Mouse (Mus musculus) CD8-positive naive resting alpha-beta T cell, adult 2 months (primary cell): ENCODE results near the gene 1110008L16Rik.
"Not testable (repeated sequence)": the region's sequence is repeated elsewhere in the genome, so short reads cannot be mapped to it uniquely, and the experiment has no call there.

ENCODE experiments used
- DNase-seq, 2 experiments: peaks; one replicate each; pipeline ENCODE4 v3.0.0; 2022; ENCODE audit warnings: low read depth in 2 of 2, low spot score in 2 of 2

1110008L16Rik gene

DNA sequence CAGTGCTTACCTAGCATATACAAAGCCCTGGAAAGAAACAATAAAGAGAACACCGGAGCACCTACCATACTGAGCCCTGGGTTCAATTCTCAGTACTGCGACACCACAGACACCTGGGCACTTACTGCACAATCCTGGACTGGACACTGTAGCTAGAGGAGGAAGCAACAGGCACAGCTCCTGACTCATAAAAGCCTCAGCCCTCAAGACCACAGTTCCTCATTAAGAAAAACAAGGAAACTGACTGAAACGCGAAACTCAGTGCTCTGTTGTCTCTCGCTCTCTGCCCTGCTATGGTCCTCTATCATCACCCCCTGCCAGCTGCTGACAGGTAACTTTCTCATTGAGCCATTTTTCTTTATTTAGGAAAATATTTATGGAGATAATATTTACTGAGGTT is at the start of gene 1110008L16Rik:
Gene 1110008L16Rik, plus strand, starts transcription at position 242 of the 400 bp plus-strand sequence.
- DNase-seq, result no peak

DNA sequence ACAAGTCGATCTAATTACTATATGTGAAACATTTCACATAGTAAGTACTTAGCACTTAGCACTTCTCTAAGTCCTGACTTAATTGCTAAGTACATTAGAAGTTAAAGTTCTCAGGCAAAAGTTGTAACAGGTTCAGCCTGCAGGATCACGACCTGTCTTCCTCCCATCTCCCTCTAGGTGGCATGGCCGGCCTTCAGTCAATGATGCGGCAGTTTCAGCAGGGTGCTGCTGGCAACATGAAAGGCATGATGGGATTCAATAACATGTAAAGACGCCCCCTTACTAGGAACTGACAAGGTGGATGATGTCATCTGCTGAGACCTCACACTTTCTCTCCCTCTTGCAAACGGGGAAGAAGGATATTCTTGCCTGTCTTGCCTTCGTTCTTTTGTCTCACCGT is 37.4 kb upstream of the 1110008L16Rik start:
- DNase-seq, result not testable (repeated sequence)

DNA sequence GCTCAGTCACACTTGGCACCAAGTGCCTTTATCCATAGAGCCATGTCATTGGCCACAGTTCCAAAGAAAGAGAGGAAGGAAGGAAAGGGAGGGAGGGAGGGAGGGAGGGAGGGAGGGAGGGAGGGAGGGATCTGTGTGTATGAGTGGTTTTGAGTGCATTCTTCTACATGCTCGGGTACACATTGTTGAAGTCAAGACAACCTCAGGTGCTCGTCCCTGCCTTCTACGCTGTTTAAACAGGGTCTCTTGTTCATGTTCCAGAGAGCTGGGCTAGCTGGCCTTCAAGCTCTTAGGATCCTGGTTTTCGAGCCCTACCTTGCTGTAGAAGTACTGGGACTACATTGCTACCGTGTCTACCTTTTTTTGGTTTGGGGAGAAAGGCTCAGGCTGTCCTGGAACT is 36.0 kb upstream of the 1110008L16Rik start:
- not testable (repeated sequence) for DNase-seq

DNA sequence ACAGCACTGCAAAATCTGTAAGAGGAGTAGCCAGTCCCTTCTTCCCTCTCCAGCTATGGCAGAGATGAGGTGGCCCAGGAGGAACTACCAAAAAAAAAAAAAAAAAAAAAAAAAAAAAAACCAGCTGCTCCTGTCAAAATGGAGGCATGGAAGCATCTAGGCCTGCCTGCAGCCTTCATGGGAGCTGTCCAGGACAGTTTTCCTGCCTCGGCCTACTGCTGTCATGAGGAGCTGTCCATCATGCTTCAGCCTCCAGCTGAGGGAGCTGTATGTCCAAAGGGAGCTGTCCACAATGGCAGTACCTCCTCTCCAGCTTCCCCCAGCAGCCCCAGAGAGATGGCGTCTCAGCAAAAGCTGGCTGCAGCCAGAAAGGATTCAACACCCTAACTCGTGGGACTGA is 27.1 kb upstream of the 1110008L16Rik start:
- no peak for DNase-seq

DNA sequence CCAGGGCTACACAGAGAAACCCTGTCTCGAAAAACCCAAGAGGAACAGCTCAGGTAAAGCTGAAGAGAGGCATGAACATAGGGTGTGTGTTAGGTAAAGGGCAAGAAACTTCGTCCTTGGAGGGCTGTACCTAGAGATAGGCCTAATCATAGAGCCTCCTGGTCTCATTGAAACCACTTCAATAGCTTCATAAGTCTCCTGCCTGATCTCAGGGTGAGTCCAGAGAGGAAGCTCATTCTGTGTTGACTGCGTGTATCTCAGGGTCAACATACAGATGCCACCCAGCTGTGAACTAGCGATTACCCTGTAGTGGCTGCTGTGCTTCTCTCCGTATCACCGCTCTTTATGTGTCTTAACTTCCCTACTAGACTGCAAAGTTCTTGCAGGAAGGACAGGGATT is 21.8 kb upstream of the 1110008L16Rik start:
- DNase-seq, result not testable (repeated sequence)

DNA sequence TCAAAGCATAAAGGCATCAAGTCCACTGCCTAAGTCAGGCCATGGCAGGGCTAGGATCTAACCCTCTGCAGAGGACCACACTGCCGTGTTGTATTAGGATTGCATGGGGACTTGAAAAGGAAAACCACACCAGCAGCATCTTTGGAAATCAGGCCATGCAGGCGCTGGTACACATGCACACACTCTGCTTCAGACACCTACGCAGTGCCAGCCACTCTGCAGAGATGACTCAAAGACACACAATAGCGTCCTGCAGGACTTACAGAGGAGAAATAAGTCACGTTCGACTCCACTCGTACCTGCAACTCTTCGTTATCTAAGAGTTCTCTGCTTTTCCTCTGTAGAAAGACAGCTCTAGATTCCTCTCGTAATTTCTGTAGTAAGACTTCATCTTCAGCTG is 1.3 kb upstream of the 1110008L16Rik start:
- DNase-seq, result no peak

DNA sequence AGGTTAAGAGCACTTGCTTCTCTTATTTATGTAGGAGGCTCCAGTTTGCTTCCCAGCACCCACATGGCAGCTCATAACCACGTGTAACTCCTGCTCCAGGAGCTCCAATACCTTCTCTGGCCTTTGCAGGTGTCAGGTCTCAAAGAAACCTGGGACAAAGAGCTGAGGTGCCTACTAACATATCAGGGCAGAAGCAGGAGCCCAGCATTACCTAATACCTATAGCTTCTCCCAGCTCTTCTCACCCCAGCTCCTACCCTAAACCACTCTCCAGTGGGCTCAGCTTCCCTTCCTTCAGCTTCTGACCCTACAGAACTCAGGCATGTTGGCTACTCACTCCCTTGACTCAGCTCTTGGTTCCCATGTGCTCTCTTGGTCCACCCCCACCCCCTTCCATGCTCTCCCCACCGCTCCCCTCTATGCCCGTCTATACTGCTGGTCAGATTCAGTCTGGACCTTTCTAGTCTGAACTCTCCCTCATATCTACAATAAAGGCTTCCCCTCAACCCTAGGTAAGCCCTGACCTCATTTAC is 1.5 kb downstream of the 1110008L16Rik start:
- DNase-seq, result no peak

DNA sequence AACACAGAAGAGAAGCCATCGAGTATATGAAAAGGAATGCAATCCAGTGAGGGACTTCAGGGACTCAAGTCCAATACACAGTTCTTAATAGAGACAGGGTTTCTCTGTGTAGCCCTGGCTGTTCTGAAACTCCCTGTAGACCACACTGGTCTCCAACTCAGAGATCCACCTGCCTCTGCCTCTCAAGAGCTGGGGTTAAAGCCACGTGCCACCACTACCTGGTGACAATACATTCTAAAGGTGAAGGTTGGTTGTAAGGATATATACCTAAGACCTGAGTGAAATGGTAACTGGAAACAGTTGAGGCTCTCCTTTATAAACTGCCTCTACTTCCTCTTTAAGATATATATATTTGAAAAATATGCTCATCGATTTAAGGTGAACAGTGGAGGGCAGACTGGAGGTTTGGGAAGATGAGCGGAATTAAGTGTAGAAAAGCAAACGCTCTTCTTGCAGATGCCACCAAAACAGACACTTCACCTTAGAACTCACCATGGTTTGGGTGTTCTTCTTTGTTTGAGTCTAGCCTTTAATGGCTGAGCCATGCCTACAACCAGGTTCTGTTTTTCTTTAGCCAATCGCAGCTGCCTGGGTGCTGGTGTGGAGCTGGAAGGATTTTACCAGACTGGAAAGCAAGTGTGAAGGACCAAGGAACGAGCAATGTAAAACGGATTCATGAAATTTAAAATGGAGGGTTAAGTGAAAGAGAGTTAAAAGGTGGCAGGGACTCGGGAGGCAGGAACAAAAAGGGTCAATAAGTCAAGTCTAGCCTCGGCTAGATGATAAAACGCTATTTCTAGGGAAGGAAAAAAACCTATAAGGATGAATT is 2.3 kb downstream of the 1110008L16Rik start:
- no peak for DNase-seq

DNA sequence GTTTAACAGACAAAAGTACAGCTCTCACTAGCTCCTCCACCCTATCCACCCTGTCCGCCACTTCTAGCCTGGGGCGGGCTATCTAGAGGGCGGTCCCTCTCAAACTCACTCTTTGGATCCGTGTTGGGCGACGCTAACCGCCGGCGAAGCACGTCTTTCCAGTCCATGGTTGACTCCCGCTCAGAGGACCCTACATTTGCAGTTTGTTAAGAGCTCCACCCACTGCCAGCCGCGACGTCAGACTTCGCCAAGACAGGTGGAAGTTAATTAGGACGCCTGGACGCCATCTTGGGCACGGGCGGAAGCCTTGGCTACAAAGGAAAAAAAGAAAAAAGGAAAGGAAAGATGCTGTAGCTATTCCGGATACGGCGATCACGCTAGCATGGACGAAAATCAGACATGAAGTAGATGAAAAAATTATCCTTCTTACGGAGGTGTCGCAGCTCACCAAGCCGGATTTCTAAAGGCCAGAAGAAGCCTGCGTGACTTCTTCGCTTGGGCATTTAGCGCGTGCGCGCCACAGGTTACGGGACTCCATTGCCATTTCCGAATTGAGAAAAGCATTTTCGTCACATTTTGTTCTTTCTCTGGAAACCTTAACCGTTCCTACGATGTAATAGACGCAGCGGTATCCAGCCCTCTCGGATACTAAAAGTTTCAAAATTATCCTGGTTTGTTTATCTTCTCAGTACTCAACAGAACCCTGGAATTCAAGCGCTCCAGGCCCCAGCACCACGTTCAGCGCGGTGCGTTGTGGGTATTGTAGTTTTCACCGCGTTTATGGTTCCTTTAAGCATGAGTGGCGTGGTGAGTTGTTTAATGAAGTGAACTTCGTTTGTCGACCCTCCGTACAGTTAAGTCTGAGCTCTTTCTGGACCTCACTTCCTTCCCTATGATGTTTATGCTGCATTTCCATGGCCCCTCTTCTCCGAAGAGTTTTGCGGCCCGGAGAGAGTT is 3.4 kb downstream of the 1110008L16Rik start, which contains the start of gene Ppp2r3c:
Gene Ppp2r3c, minus strand, starts transcription at position 514 of the 957 bp plus-strand sequence.
- DNase-seq, result peak; percentile 87 to 90

DNA sequence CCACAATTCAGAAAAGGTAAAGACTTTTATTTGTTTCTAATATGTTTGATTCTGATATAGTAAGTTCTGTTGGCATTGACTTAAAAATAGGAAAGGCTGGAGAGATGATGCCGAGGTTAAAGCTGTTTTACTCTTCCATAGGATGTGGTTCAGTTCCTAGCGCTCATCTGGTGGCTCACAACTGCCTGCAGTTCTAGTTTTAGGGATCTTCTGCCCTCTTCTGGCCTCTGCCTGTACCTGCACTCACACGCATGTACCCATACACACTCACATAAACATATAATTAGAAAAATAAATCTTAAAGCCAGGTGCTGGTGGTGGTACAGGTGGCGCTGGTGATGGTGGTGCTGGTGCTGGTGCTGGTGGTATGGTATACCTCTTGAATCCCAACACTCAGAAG is 7.0 kb downstream of the 1110008L16Rik start:
- no peak for DNase-seq

DNA sequence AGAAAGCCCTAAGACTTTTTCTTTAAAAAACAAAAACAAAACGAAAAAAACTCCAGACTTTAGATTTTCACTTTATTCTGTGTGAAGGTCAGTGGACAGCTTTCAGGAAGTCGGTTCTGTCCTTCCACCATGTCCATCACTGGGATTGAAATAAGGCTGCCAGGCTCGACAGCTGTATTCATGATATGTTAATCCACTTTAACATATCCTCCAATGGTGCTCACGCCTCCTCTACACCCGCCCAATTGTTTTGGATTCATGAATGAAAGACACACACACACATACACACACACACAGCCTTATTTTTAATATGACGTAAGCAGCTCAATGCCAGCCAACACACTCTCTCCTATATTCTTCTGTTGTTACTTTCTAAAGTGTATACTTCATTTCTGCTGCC is 8.2 kb downstream of the 1110008L16Rik start:
- DNase-seq, result no peak

DNA sequence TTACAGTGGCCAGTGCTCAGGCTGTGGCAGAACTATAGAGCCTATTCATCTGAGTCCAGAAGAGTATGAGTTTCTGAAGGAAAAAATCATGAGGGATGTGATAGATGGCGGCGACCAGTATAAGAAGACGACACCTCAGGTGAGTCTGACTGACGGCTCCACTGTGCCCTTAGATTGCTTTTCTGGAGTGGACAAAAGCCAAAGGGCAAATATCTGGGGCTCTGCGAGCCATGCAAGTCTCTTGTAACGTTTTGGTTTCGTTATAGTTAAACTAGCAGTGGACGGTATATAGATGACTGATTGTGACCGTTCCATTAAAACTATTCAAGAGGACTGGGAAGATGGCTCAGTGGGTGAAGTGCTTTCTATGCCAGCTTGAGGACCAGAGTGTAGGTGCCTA is 9.4 kb downstream of the 1110008L16Rik start:
- DNase-seq, result no peak

DNA sequence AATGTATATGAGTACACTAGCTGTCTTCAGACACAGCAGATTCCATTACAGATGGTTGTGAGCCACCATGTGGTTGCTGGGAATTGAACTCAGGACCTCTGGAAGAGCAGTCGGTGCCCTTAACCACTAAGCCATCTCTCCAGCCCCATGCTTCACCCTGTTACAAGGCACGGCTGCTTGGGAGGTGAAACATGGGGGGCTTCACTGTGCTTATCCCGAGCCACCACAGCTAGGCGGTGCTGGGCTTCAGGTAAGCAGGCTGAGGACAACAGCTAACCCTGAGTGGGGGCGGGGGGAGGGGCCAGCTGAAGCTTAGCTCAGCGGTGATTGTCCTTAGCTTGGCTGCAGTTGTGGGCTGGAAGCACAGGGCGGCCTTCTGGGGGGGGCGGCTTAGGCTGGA is 10.1 kb downstream of the 1110008L16Rik start:
- DNase-seq, result no peak

DNA sequence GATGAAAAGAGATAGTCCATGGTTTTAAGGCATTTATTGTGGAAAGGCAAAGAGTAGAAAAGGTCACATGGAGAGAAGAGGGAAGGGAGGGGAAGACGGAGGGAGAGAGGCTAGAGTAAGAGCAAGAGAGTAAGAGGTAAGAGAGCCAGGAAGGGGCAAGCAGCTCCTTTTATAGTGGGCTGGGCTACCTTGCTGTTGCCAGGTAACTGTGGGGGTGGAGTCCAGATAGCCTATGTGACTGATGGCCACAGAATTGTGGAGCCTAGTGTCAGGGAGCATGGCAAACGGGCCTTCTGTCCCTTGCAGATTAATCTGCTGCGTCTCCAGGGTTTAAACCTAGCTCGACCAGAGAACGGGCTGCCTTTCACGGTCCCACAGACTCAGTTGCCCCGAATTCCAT is 12.5 kb downstream of the 1110008L16Rik start:
- DNase-seq, result no peak

DNA sequence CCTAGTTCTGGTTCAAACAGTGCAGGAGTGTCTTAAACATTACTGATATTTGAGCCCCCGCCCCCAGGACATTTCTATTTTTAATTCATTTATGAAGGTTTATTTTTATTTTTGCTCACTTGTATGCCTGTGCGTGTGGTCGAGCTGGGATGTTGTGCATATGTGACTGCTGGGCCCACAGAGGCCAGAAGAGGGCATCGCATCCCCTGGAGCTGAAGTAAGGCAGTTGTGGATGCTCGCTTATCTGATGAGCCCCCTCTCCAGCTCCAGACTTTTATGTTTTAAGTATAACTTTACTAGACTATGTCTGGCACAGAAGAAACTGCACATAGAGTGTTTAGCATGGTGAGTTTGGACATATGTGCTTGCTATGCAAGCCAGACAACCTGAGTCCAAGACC is 14.5 kb downstream of the 1110008L16Rik start:
- DNase-seq, result no peak

DNA sequence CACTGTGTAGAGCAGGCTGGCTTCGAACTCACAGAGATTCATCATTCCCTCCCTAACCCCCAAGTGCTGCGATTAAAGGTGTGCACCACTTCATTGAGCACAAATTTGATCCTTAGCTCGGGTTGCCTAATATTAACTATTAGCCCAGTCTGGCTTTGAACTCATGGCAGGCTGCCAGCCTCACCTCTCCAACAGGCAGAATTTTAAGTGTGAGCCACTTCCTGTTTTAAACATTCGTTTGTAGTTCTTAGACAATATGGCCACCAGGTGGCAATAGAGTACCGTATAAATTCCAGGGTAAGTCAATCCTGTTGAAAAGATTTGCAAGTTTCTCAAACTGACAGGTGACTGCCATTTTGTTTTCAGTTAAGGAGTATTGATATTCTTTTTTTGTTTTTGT is 15.8 kb downstream of the 1110008L16Rik start:
- DNase-seq, result peak; percentile 80 to 87

DNA sequence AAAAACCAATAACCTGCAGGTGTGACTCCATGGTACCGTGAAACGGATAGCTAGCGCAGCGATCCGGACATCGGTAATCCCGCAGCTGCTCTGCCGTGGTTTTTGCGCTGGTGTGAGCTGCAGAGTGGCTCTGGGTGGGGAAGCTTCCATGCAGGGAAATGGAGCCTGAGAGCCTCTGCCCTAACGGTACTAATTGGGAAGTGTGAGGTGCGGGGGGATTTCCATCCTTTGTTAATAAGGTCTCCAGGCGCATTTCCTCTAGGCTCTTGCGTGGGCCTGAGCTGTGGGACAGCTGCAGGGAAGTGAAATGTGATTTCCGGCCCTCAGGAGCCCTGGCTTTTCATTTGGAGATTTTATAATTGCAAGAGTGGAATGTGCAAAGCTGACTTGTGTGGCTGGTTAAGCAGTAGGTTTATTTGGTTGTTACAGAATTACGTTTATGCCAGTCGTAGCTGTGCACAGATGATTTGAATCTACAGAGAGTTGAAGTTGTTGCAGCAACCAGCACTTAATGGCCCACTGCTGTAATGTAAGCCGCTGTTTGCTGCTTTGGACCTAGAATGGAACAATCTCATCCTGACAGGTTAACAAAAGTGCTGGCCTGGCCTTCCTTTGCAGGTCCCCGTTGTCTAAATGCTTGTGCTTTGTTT is 22.4 kb downstream of the 1110008L16Rik start:
- no peak for DNase-seq

DNA sequence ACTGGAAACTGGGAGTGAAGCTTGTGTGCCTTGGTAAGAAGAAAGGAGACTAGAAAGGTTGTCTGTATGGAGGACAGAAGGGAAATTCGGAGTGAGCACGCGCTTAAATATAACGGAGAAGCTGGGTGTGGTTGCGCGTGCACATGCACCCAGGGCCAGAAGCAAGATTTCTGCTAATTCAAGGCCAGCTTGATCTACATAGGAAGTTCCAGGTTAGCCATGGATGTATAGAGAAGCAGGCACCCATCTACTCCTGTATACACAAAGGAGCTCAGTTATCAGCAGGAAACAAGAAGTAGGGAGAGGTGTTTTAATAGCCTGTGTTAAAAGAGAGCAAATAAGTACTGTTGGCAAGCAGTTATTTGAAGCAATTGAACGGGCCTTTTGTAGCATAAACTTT is 26.3 kb downstream of the 1110008L16Rik start:
- no peak for DNase-seq

DNA sequence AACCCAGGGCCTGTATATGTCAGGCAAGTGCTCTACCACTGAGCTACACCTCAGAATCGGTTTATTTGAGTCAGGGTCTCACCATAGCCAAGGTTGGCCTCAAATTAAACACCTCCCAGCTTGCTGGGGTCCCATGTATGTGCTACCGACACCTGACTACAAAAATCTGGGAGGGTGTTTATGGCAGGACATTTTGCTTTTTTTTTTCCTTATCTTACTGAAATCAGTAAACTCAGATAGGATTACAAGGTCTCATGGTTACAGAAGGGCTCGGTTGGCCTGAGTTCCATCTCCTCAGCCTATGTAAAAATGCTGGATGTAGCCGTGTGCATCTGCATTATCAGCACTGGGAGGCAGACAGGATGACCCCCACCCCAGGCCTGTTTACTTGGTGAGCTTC is 29.4 kb downstream of the 1110008L16Rik start:
- no peak for DNase-seq

DNA sequence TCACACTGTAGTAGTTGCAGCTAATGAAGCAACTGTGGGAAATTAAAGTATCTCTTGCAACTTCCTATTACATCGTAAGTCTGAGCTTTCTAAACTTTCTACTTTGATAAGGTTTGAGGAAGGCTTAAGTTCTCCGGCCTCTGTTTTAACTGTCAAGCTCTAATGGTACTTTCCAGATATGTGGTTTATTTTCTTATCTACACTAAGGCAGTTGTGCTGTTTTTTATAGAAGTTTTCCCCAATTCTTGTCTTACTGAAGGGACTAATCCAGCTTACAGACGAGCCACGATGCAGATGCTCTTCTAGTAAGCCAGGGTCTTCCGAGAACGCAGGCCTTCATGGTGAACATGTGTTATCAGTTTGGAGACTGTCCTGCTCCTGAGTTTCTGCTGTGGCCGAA is 30.0 kb downstream of the 1110008L16Rik start:
- DNase-seq, result no peak

DNA sequence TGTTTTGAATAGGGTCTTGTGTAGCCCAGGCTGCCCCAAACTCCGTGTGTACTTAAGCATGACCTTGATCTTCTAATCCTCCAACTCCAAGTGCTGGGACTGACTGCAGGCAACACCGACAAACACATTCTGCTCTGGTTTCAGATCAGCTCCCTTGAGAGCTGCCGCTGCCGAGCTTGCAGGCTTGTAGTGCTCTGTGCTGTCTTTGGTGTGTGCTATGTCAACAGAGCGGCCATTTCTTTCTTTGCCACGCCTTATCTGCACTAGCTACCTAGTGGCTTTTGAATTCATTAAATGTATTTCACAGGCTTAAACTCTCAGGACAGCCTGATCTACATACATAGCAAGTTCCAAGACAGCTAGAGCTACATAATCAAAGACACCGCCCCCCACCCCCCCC is 34.3 kb downstream of the 1110008L16Rik start:
- DNase-seq, result no peak
